Mouse (Mus musculus): ENCODE data around the gene Draxin.

DNA sequence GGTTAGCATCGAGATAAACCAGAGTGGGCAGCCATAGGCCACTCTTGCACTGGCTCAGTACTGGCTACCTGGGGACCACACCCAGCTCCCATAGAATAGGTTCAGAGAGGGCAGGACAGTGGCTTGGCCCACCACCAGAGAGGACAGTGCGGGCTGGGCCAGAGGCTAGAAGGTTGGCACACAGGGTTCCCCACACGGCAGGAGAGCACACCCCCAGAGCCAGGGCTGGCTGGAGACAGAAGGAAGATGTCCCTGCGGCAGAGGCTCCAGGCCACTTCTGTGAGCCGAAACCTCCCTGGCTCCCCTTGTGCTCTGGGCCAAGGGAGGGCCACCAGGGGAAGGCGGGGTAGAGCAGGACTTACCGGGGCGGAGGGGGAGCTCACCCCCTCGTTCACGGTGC, 49.3 kb downstream of the Draxin start:
- no peak for TF ChIP-seq CTCF (IDR thresholded peaks at IDR 0.05; ENCODE audit: low read depth, low read length)
- no peak for TF ChIP-seq POLR2A (IDR thresholded peaks at IDR 0.05; ENCODE audit: extremely low read depth, insufficient read depth, low read length)
